Mouse (Mus musculus): ENCODE results near the gene Sft2d2. TPM values are rescaled to one million over a fixed set of nuclear protein-coding genes. Genes with fewer than 3 reads are reported as not detected.

The Sft2d2 gene
- polyA plus RNA-seq, 1 experiment from 2014 or later, result 11.8 TPM

GRCm38 (mm10) chr1:165133279-165133678, 61.0 kb downstream of the Sft2d2 start:
- Histone ChIP-seq H3K9me3 (ENCODE audit: control insufficient read depth, low read length) (no peaks in the 10 kb centered on the region), H3K4me2 (ENCODE audit: low read depth) (no peak overlapping the region), H3K36me3 (ENCODE audit: control insufficient read depth, insufficient read depth, low read length) (no peaks in the 10 kb centered on the region), H3K4me3 (ENCODE audit: low read depth, low read length) (no peak overlapping the region), H3K27me3 (ENCODE audit: control insufficient read depth, insufficient read depth, low read length) (no peaks in the 10 kb centered on the region), H3K27ac (ENCODE audit: low read depth, low read length) (no peak overlapping the region), H3K9ac (ENCODE audit: low read length) (no peak overlapping the region), H3K4me1 (ENCODE audit: control insufficient read depth, insufficient read depth, low read length) (no peaks in the 10 kb centered on the region)
- 77% methylated on average over 5 of the region's 5 CpGs for WGBS
- DNase-seq (ENCODE audit: low spot score) (peak; percentile 6), ATAC-seq (ENCODE audit: insufficient read depth, low FRiP score, low TSS enrichment) (no peak)

DNA sequence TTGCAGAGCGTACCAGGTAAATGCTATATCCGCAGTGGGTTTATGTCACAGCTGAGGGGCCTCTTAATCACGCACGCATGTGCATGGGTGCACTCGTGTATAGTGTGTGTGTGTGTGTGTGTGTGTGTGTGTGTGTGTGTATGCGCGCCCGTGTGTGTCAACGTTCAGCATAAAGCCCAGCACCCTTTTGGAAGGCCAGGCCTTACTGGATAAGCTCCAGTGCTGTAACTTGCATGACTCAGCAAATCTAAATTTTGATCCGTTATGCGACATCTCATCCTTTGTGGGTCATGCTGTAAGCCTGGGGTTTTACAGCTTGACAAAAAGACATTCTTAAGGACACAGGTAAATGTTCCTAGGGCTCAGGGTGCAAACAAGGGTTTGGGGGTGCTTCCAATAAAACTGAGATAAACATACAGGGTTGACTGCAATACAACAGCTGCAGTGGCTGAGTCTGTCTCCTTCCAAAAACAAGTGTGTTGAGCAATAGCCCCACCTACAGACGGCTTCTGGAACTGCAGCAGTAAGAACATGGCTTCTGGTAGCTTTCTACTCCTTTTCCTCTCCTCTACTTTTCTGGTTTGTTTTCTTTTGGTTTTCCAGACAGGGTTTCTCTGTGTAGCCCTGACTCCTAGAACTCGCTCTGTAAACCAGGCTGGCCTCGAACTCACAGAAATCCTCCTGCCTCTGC, 61.9 kb downstream of the Sft2d2 start:
- Histone ChIP-seq H3K9me3 (ENCODE audit: control insufficient read depth, low read length) (no peaks in the 10 kb centered on the region), H3K4me3 (ENCODE audit: low read depth, low read length) (no peak overlapping the region), H3K36me3 (ENCODE audit: control insufficient read depth, insufficient read depth, low read length) (no peaks in the 10 kb centered on the region), H3K27me3 (ENCODE audit: control insufficient read depth, insufficient read depth, low read length) (no peaks in the 10 kb centered on the region), H3K4me1 (ENCODE audit: control insufficient read depth, insufficient read depth, low read length) (no peaks in the 10 kb centered on the region), H3K27ac (ENCODE audit: low read depth, low read length) (no peak overlapping the region), H3K4me2 (ENCODE audit: low read depth) (no peak overlapping the region), H3K9ac (ENCODE audit: low read length) (no peak overlapping the region)
- DNase-seq (ENCODE audit: low spot score) (peak; percentile 83), ATAC-seq (ENCODE audit: insufficient read depth, low FRiP score, low TSS enrichment) (peak; percentile 43; the same call in 1 of the 2 replicates)
- 78% methylated on average over 14 of the region's 14 CpGs for WGBS

DNA sequence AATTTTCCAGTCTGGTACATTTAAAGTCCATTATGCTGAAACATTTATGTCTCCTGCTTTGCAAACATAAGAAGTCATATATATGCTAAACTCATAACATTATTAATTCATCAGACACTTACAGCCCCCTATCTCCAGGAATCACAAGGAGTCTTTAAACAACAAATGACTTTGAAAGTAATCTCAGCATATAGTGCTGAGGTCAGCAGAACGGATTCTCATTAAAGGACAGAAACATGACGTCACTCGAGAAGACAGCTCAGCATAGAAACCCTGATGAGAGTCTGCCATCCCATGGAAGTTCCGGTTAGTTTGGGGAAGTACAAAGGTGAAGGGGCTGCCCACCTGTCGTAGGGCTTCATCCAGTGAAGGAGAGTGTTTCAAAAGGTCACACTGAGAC, 64.7 kb downstream of the Sft2d2 start:
- DNase-seq (ENCODE audit: low spot score) (no peak), ATAC-seq (ENCODE audit: insufficient read depth, low FRiP score, low TSS enrichment) (no peak)
- no peak overlapping the region for H3K27ac ChIP-seq (ENCODE audit: low read depth, low read length)
- no peaks in the 10 kb centered on the region for H3K27me3 ChIP-seq (ENCODE audit: control insufficient read depth, insufficient read depth, low read length)
- no peak overlapping the region for H3K9ac ChIP-seq (ENCODE audit: low read length)
- no peaks in the 10 kb centered on the region for H3K36me3 ChIP-seq (ENCODE audit: control insufficient read depth, insufficient read depth, low read length)
- no peaks in the 10 kb centered on the region for H3K9me3 ChIP-seq (ENCODE audit: control insufficient read depth, low read length)
- WGBS, result 78% methylated on average over 5 of the region's 5 CpGs
- H3K4me1 ChIP-seq (ENCODE audit: control insufficient read depth, insufficient read depth, low read length), result no peaks in the 10 kb centered on the region
- H3K4me2 ChIP-seq (ENCODE audit: low read depth), result no peak overlapping the region
- H3K4me3 ChIP-seq (ENCODE audit: low read depth, low read length), result no peak overlapping the region

Other genes starting within 250 kb of the Sft2d2 start
- not detected in 2 replicates for gene Tbx19, start 33.7 kb downstream of the Sft2d2 start, polyA plus RNA-seq (2014; fragmentation: Nextera tagmentation; extraction: Ambion mirVana)
- gene Tiprl, start 42.6 kb upstream of the Sft2d2 start, polyA plus RNA-seq (2014; fragmentation: Nextera tagmentation; extraction: Ambion mirVana), result 96.8 and 110 TPM in 2 replicates
- 2.0 and 2.5 TPM in 2 replicates for gene Gpr161, start 101.4 kb upstream of the Sft2d2 start, polyA plus RNA-seq (2014; fragmentation: Nextera tagmentation; extraction: Ambion mirVana)

Data from neural tube, embryonic 11.5 days (tissue).